27 mouse cellular contexts compared by ENCODE assay signal in genomic region chr15:100436112-100436511, GRCm38 (mm10). TPM values are rescaled to one million over a fixed set of nuclear protein-coding genes. Genes with fewer than 3 reads are reported as not detected.
DNase-seq lines count a peak whose midpoint lies in the region; ATAC-seq and TF ChIP-seq lines count a peak whose summit lies in the region.
"Had no signal": no experiment of that assay in that cellular context is flagged by ENCODE, and none has a peak within 500 bp of the region (broad histone marks: within the 10 kb centered on the region; RNA-seq: fewer than 3 reads in every experiment).

No protein-coding gene starts in this region.

- H3K79me2 ChIP-seq in liver, adult 2 months (ENCODE audit: control insufficient read depth, insufficient read depth, low read length) = no peaks in the 10 kb centered on the region
- no peaks in the 10 kb centered on the region for H3K79me2 ChIP-seq in C2C12 (ENCODE audit: control insufficient read depth, insufficient read depth)

- no peaks in the 10 kb centered on the region for H3K79me3 ChIP-seq in C2C12 (ENCODE audit: low read depth)

- H3K9me3 ChIP-seq in intestine, postnatal 0 days (ENCODE audit: control insufficient read depth) = no peaks in the 10 kb centered on the region
- H3K9me3 ChIP-seq in hindbrain, embryonic 13.5 days = no peaks in the 10 kb centered on the region
- H3K9me3 ChIP-seq: embryonic facial prominence, embryonic 10.5 days; neural tube, embryonic 13.5 days had no signal

- H3K4me3 ChIP-seq in liver, adult 2 months (ENCODE audit: insufficient read depth, low read depth, low read length) = no peak overlapping the region
- H3K4me3 ChIP-seq in C2C12 (ENCODE audit: insufficient read depth, poor library complexity, severe bottlenecking) = no peak overlapping the region
- no peak overlapping the region for H3K4me3 ChIP-seq in intestine, postnatal 0 days (ENCODE audit: low read depth, low read length)
- H3K4me3 ChIP-seq in hindbrain, embryonic 13.5 days = no peak overlapping the region
- H3K4me3 ChIP-seq: embryonic facial prominence, embryonic 10.5 days; left cerebral cortex, adult 2 months; midbrain, embryonic 10.5 days; myocyte; neural tube, embryonic 13.5 days had no signal

- 15% methylated on average over 4 of the region's 4 CpGs for WGBS in liver, adult 2 months
- WGBS in intestine, postnatal 0 days = 30% methylated on average over 4 of the region's 4 CpGs
- 91% methylated on average over 4 of the region's 4 CpGs for WGBS in hindbrain, embryonic 13.5 days

- H3K4me2 ChIP-seq in intestine, postnatal 0 days (replicated peaks; ENCODE audit: low read depth) = no peak overlapping the region; the same call in 1 of the 2 replicates
- no peak overlapping the region for H3K4me2 ChIP-seq in hindbrain, embryonic 13.5 days
- H3K4me2 ChIP-seq: lung, embryonic 14.5 days; neural tube, embryonic 13.5 days had no signal

- no peak overlapping the region for H3K9ac ChIP-seq in liver, adult 2 months (ENCODE audit: low read depth, low read length)
- no peak overlapping the region for H3K9ac ChIP-seq in intestine, postnatal 0 days (ENCODE audit: low read depth, low read length)
- no peak overlapping the region for H3K9ac ChIP-seq in hindbrain, embryonic 13.5 days
- H3K9ac ChIP-seq: lung, embryonic 14.5 days; neural tube, embryonic 13.5 days had no signal

- no peak overlapping the region for H3K27ac ChIP-seq in liver, adult 2 months (replicated peaks; ENCODE audit: insufficient read depth, low read depth, low read length)
- peak overlapping the region; percentile 77 for H3K27ac ChIP-seq in intestine, postnatal 0 days (ENCODE audit: low read depth, low read length)
- no peak overlapping the region for H3K27ac ChIP-seq in hindbrain, embryonic 13.5 days
- H3K27ac ChIP-seq: embryonic facial prominence, embryonic 10.5 days; kidney, postnatal 0 days; left cerebral cortex, adult 2 months; midbrain, embryonic 10.5 days; neural tube, embryonic 13.5 days had no signal

- TF ChIP-seq CTCF in liver, adult 2 months (IDR thresholded peaks at IDR 0.05; ENCODE audit: low read depth, low read length) = no peak
- TF ChIP-seq CTCF in C2C12 (IDR thresholded peaks at IDR 0.05; ENCODE audit: control insufficient read depth, insufficient read depth, insufficient read length) = no peak
- no peak for TF ChIP-seq CTCF in intestine, postnatal 0 days (IDR thresholded peaks at IDR 0.05; ENCODE audit: low read depth)

- ATAC-seq in intestine, postnatal 0 days = peak; percentile 74
- no peak for ATAC-seq in hindbrain, embryonic 13.5 days (ENCODE audit: low FRiP score)
- ATAC-seq: forebrain, embryonic 16.5 days; hindbrain, embryonic 16.5 days; midbrain, embryonic 16.5 days had no signal

- TF ChIP-seq POLR2A in liver, adult 2 months (IDR thresholded peaks at IDR 0.05; ENCODE audit: extremely low read depth, insufficient read depth, low read length) = no peak

- peak; percentile 52 for DNase-seq in liver, adult 2 months (ENCODE audit: extremely low read depth, low read depth, low spot score)
- DNase-seq in liver (no peak), NIH3T3 (ENCODE audit: low read depth) (peak; percentile 53)
- no peak for DNase-seq in urinary bladder, adult 2 months (ENCODE audit: low spot score)
- DNase-seq: adrenal gland, adult 8-10 months; cerebellum, adult 11-12 months; cerebellum, postnatal 10 days; gastrocnemius, postnatal 25 days; kidney, adult 11 months; lung, embryonic 14.5 days; retina, postnatal 1 day had no signal

- H3K36me3 ChIP-seq in liver, adult 2 months (ENCODE audit: control insufficient read depth, insufficient read depth, low read length) = no peaks in the 10 kb centered on the region
- no peaks in the 10 kb centered on the region for H3K36me3 ChIP-seq in C2C12 (ENCODE audit: control insufficient read depth, insufficient read depth)
- no peaks in the 10 kb centered on the region for H3K36me3 ChIP-seq in intestine, postnatal 0 days (ENCODE audit: control insufficient read depth, insufficient read depth)
- no peaks in the 10 kb centered on the region for H3K36me3 ChIP-seq in hindbrain, embryonic 13.5 days
- H3K36me3 ChIP-seq: embryonic facial prominence, embryonic 10.5 days; midbrain, embryonic 10.5 days; neural tube, embryonic 13.5 days had no signal

- H3K4me1 ChIP-seq in liver, adult 2 months (ENCODE audit: control insufficient read depth, insufficient read depth, low read length) = no peaks in the 10 kb centered on the region; the same call in 1 of the 2 replicates
- no peaks in the 10 kb centered on the region for H3K4me1 ChIP-seq in intestine, postnatal 0 days (replicated peaks; ENCODE audit: control insufficient read depth, insufficient read depth, low read length)
- no peaks in the 10 kb centered on the region for H3K4me1 ChIP-seq in hindbrain, embryonic 13.5 days (replicated peaks)
- H3K4me1 ChIP-seq: neural tube, embryonic 13.5 days had no signal

- H3K27me3 ChIP-seq in liver, adult 2 months (ENCODE audit: control insufficient read depth, insufficient read depth, low read length) = no peaks in the 10 kb centered on the region
- H3K27me3 ChIP-seq in C2C12 (ENCODE audit: control insufficient read depth, insufficient read depth, insufficient read length) = peaks cover 4% of the 10 kb centered on the region
- H3K27me3 ChIP-seq in intestine, postnatal 0 days (replicated peaks; ENCODE audit: control insufficient read depth, insufficient read depth, low read length) = no peaks in the 10 kb centered on the region
- no peaks in the 10 kb centered on the region for H3K27me3 ChIP-seq in hindbrain, embryonic 13.5 days
- H3K27me3 ChIP-seq: neural tube, embryonic 13.5 days had no signal

- no peak overlapping the region for H3ac ChIP-seq in C2C12 (ENCODE audit: control insufficient read depth, insufficient read length, low read depth)

TF ChIP-seq in C2C12, 6 proteins besides CTCF, POLR2A, EP300 and RAD21:
- TF ChIP-seq CEBPB (IDR thresholded peaks at IDR 0.05; ENCODE audit: low read depth) (peak; percentile 14), MYOD1 (IDR thresholded peaks at IDR 0.05; ENCODE audit: control insufficient read depth, insufficient read length, low read depth) (no peak)
TF ChIP-seq in C2C12: peak in this region for 1.

RNA-seq across cellular contexts. Expression of gene Slc11a2, which starts 11.2 kb away (rescaled TPM):
- total RNA-seq in liver, adult 2 months (2014; rRNA removed) = 14.5 and 22.3 TPM in 2 replicates
- 23.2 and 25.2 TPM in 2 replicates for polyA plus RNA-seq in liver, adult 2 months (2012; rRNA removed)
- 34.3 TPM for polyA plus RNA-seq in C2C12 (2012; fragmentation: generic; extraction: Trizol)
- polyA plus RNA-seq in intestine, postnatal 0 days (2015; fragmentation: Nextera tagmentation; extraction: Ambion mirVana) = 44.7 and 49.0 TPM in 2 replicates
- polyA plus RNA-seq in urinary bladder, adult 2 months (2012; rRNA removed) = 19.3 and 21.5 TPM in 2 replicates
- polyA plus RNA-seq in hindbrain, embryonic 13.5 days (2015; fragmentation: Nextera tagmentation; extraction: Ambion mirVana) = 23.8 and 24.1 TPM in 2 replicates

RNA-seq across cellular contexts. Expression of gene Gm5475, which starts 14.2 kb away (rescaled TPM):
- total RNA-seq in liver, adult 2 months (2014; rRNA removed) = not detected in 2 replicates
- polyA plus RNA-seq in liver, adult 2 months (2012; rRNA removed) = not detected in 2 replicates
- 0.02 TPM for polyA plus RNA-seq in C2C12 (2012; fragmentation: generic; extraction: Trizol)
- 0.77 and 1.0 TPM in 2 replicates for polyA plus RNA-seq in intestine, postnatal 0 days (2015; fragmentation: Nextera tagmentation; extraction: Ambion mirVana)
- not detected in 2 replicates for polyA plus RNA-seq in urinary bladder, adult 2 months (2012; rRNA removed)
- 0.10 and 0.14 TPM in 2 replicates for polyA plus RNA-seq in hindbrain, embryonic 13.5 days (2015; fragmentation: Nextera tagmentation; extraction: Ambion mirVana)
- total RNA-seq: gastrocnemius, postnatal 25 days; heart, adult 8-10 months; hematopoietic stem cell, adult 5-6 weeks; left cerebral cortex, adult 2 months; left cerebral cortex, postnatal 36 days had no signal
- polyA plus RNA-seq: embryonic facial prominence, embryonic 10.5 days; lung, embryonic 14.5 days; spleen, adult 2 months had no signal

RNA-seq across cellular contexts. Expression of gene Letmd1, which starts 32.7 kb away (rescaled TPM):
- total RNA-seq in liver, adult 2 months (2014; rRNA removed) = 18.7 and 21.1 TPM in 2 replicates
- 38.7 and 39.9 TPM in 2 replicates for polyA plus RNA-seq in liver, adult 2 months (2012; rRNA removed)
- polyA plus RNA-seq in C2C12 (2012; fragmentation: generic; extraction: Trizol) = 34.0 TPM
- 10.6 and 11.5 TPM in 2 replicates for polyA plus RNA-seq in intestine, postnatal 0 days (2015; fragmentation: Nextera tagmentation; extraction: Ambion mirVana)
- polyA plus RNA-seq in urinary bladder, adult 2 months (2012; rRNA removed) = 46.8 and 50.4 TPM in 2 replicates
- 53.1 and 56.4 TPM in 2 replicates for polyA plus RNA-seq in hindbrain, embryonic 13.5 days (2015; fragmentation: Nextera tagmentation; extraction: Ambion mirVana)

RNA-seq across cellular contexts. Expression of gene Csrnp2, which starts 59.2 kb away (rescaled TPM):
- 0.92 and 1.1 TPM in 2 replicates for total RNA-seq in liver, adult 2 months (2014; rRNA removed)
- 0.78 and 1.1 TPM in 2 replicates for polyA plus RNA-seq in liver, adult 2 months (2012; rRNA removed)
- polyA plus RNA-seq in C2C12 (2012; fragmentation: generic; extraction: Trizol) = 11.6 TPM
- 3.1 and 3.3 TPM in 2 replicates for polyA plus RNA-seq in intestine, postnatal 0 days (2015; fragmentation: Nextera tagmentation; extraction: Ambion mirVana)
- polyA plus RNA-seq in urinary bladder, adult 2 months (2012; rRNA removed) = 3.2 and 3.8 TPM in 2 replicates
- polyA plus RNA-seq in hindbrain, embryonic 13.5 days (2015; fragmentation: Nextera tagmentation; extraction: Ambion mirVana) = 43.2 and 44.4 TPM in 2 replicates

Comparison
In these comparisons a context has a peak if more than half of its experiments do, and no peak if none do; other contexts are left out.
1. DNase-seq: peak in liver, adult 2 months (single experiment) and NIH3T3 (single experiment); none in liver (single experiment) and urinary bladder, adult 2 months (single experiment).